Mouse (Mus musculus): ENCODE data around the gene Shld2. TPM values are rescaled to one million over a fixed set of nuclear protein-coding genes. Genes with fewer than 3 reads are reported as not detected.

Shld2 gene
- polyA plus RNA-seq, 1 experiment = 4.6 TPM

GRCm38 (mm10) chr14:34219786-34220198, 90.5 kb downstream of the Shld2 start:
- TF ChIP-seq POLR2A (IDR thresholded peaks at IDR 0.05; ENCODE audit: extremely low read depth, insufficient read depth, low read length) = no peak
- TF ChIP-seq CTCF (IDR thresholded peaks at IDR 0.05; ENCODE audit: extremely low read depth, insufficient read depth, low read length) = no peak
- H3K4me3 ChIP-seq (ENCODE audit: insufficient read depth, low read length) = no peak overlapping the region
- no peaks in the 10 kb centered on the region for H3K4me1 ChIP-seq (ENCODE audit: control insufficient read depth, insufficient read depth, low read length)
- H3K27ac ChIP-seq (ENCODE audit: insufficient read depth, low read length) = no peak overlapping the region

GRCm38 (mm10) chr14:34219295-34219694, 91.0 kb downstream of the Shld2 start, which contains the start of gene Syt15:
Gene Syt15, plus strand, starts transcription at chr14:34219595.
- H3K27ac ChIP-seq (ENCODE audit: insufficient read depth, low read length) = no peak within 1 kb of the TSS
- no peaks in the 10 kb centered on the region for H3K4me1 ChIP-seq (ENCODE audit: control insufficient read depth, insufficient read depth, low read length)
- TF ChIP-seq POLR2A (IDR thresholded peaks at IDR 0.05; ENCODE audit: extremely low read depth, insufficient read depth, low read length) (no peak), CTCF (IDR thresholded peaks at IDR 0.05; ENCODE audit: extremely low read depth, insufficient read depth, low read length) (no peak)
- H3K4me3 ChIP-seq (ENCODE audit: insufficient read depth, low read length) = no peak within 1 kb of the TSS

- H3K4me1 ChIP-seq (ENCODE audit: control insufficient read depth, insufficient read depth, low read length) = no peaks in the 10 kb centered on the region
- no peak overlapping the region for H3K4me3 ChIP-seq (ENCODE audit: insufficient read depth, low read length)
- TF ChIP-seq POLR2A (IDR thresholded peaks at IDR 0.05; ENCODE audit: extremely low read depth, insufficient read depth, low read length) = no peak
- TF ChIP-seq CTCF (IDR thresholded peaks at IDR 0.05; ENCODE audit: extremely low read depth, insufficient read depth, low read length) = no peak
- no peak overlapping the region for H3K27ac ChIP-seq (ENCODE audit: insufficient read depth, low read length)
Measured at GRCm38 (mm10) chr14:34215451-34216127, 94.7 kb downstream of the Shld2 start.

- TF ChIP-seq POLR2A (IDR thresholded peaks at IDR 0.05; ENCODE audit: extremely low read depth, insufficient read depth, low read length) (no peak), CTCF (IDR thresholded peaks at IDR 0.05; ENCODE audit: extremely low read depth, insufficient read depth, low read length) (no peak)
- H3K27ac ChIP-seq (ENCODE audit: insufficient read depth, low read length) = no peak overlapping the region
- no peak overlapping the region for H3K4me3 ChIP-seq (ENCODE audit: insufficient read depth, low read length)
- no peaks in the 10 kb centered on the region for H3K4me1 ChIP-seq (ENCODE audit: control insufficient read depth, insufficient read depth, low read length)
Measured at GRCm38 (mm10) chr14:34209942-34210341, 100.4 kb downstream of the Shld2 start.

DNA sequence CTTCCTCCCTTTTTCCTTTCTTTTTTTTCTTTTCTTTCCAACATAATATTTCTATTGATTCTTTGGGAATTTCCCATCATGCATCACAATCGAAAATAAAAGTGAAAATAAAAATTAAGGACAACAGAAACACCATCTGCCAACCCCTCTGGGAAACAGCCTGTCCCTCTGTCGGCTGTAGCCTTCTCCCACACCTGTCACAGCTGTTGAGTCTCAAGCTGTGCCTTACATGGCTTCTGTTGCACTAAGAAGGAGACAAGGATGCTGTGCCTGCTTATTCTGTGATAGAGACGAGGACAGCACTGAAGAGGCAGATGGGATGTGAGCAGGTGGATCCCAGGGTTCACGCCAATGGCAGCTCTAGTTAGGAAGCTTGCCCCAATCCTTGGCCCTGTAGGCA, 101.2 kb downstream of the Shld2 start:
- no peak overlapping the region for H3K4me3 ChIP-seq (ENCODE audit: insufficient read depth, low read length)
- H3K27ac ChIP-seq (ENCODE audit: insufficient read depth, low read length) = no peak overlapping the region
- TF ChIP-seq POLR2A (IDR thresholded peaks at IDR 0.05; ENCODE audit: extremely low read depth, insufficient read depth, low read length) (no peak), CTCF (IDR thresholded peaks at IDR 0.05; ENCODE audit: extremely low read depth, insufficient read depth, low read length) (no peak)
- H3K4me1 ChIP-seq (ENCODE audit: control insufficient read depth, insufficient read depth, low read length) = no peaks in the 10 kb centered on the region

GRCm38 (mm10) chr14:34208651-34209050, 101.6 kb downstream of the Shld2 start:
- TF ChIP-seq POLR2A (IDR thresholded peaks at IDR 0.05; ENCODE audit: extremely low read depth, insufficient read depth, low read length) (no peak), CTCF (IDR thresholded peaks at IDR 0.05; ENCODE audit: extremely low read depth, insufficient read depth, low read length) (peak; percentile 57)
- Histone ChIP-seq H3K27ac (ENCODE audit: insufficient read depth, low read length) (no peak overlapping the region), H3K4me3 (ENCODE audit: insufficient read depth, low read length) (no peak overlapping the region), H3K4me1 (ENCODE audit: control insufficient read depth, insufficient read depth, low read length) (no peaks in the 10 kb centered on the region)

DNA sequence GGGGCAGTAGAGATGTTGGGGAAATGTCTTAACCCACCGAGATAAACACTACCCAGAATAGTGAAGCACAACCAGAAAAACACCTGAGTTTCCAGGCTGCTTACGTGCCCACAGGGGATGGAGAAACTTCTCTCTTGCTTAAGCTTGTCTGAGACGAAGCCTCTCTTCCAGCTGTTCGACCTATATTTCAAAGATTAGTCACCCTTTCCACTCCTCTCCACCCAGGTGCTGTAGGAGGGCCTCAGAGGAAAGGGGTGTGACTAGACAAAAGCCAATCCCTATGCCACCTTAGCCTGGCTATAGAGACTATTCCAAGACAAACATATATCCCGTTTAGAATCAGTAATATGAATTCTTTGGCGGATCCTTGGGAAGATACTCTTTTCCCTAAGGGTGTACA, 102.3 kb downstream of the Shld2 start:
- Histone ChIP-seq H3K4me3 (ENCODE audit: insufficient read depth, low read length) (no peak overlapping the region), H3K4me1 (ENCODE audit: control insufficient read depth, insufficient read depth, low read length) (no peaks in the 10 kb centered on the region), H3K27ac (ENCODE audit: insufficient read depth, low read length) (no peak overlapping the region)
- TF ChIP-seq POLR2A (IDR thresholded peaks at IDR 0.05; ENCODE audit: extremely low read depth, insufficient read depth, low read length) (no peak), CTCF (IDR thresholded peaks at IDR 0.05; ENCODE audit: extremely low read depth, insufficient read depth, low read length) (no peak)

DNA sequence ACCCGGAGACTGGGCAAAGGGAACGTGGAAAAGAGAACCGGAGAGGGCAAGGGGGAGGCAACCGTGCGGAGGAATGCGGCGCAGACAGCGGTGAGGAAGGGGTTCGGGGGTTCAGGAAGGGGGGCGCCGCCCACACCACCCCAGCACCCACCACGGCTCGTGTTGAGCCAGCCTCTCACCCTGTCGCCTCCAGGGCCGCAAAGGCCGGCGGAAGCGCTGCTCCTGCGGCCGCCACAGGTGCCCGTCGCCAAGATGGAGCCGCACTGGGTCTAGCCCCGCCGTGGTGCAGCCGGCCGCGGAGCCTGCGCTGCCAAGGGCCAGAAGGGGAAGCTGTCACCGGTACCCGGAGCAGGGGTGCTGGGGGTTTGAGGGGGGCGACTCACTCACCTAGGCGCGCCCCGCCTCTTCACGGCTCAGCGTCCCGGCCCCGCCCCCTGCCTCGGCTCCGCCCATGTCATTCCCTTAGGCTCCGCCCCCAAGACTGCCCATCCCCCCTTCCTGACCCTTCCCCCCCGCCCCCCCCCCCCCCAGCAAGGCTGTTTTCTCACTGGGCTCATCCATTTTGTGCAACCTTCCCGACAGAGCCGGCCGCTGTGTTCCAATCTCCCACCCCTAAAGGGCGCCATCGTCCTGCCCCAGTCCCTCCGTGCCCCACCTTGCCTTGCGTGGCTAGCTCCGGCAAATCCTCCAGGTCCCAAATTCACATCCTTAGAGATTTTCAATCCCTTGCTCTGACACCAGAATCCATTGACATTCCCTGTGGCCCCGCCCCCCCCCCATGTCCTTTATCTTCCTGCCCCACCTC, 108.9 kb downstream of the Shld2 start, which contains the start of gene Gprin2:
Gene Gprin2 (minus strand): TSS at position 423 of the 805 bp plus-strand sequence.
- Histone ChIP-seq H3K4me1 (ENCODE audit: control insufficient read depth, insufficient read depth, low read length) (no peaks in the 10 kb centered on the region), H3K27ac (ENCODE audit: insufficient read depth, low read length) (no peak within 1 kb of the TSS), H3K4me3 (ENCODE audit: insufficient read depth, low read length) (peak within 1 kb of the TSS; percentile 51)
- no peak for TF ChIP-seq POLR2A (IDR thresholded peaks at IDR 0.05; ENCODE audit: extremely low read depth, insufficient read depth, low read length)
- TF ChIP-seq CTCF (IDR thresholded peaks at IDR 0.05; ENCODE audit: extremely low read depth, insufficient read depth, low read length) = no peak

DNA sequence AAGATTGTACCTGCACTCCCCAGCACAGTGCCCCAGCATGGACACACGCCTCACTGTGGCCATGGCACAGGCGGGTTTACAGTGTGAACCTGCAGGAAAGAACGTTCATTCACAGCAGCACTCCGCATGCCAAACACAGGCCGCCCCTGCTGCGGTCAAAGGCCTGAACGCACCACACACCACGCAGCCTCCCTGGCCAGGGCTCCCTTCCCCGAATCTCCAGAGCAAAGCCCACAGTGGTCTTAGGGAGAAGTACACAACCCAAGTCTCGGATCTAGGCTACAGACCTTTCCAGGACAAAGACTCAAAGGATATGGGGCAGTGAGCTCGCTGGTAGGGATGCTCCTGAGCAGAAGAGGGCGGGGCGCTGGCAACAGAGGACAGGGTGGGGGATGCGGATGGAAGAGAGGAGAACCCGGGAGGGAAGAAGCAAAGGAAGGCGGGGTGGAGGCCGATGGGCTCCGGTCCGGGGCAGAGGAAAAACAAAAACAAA, 109.5 kb downstream of the Shld2 start:
- no peak overlapping the region for H3K27ac ChIP-seq (ENCODE audit: insufficient read depth, low read length)

More for the DNA sequence above, 109.5 kb downstream of the Shld2 start:
- no peaks in the 10 kb centered on the region for H3K4me1 ChIP-seq (ENCODE audit: control insufficient read depth, insufficient read depth, low read length)
- TF ChIP-seq CTCF (IDR thresholded peaks at IDR 0.05; ENCODE audit: extremely low read depth, insufficient read depth, low read length) (no peak), POLR2A (IDR thresholded peaks at IDR 0.05; ENCODE audit: extremely low read depth, insufficient read depth, low read length) (no peak)
- H3K4me3 ChIP-seq (ENCODE audit: insufficient read depth, low read length) = peak overlapping the region; percentile 51
